Mouse (Mus musculus) bone marrow macrophage, adult 2 months (primary cell): ENCODE measurements around the gene Ighmbp2. TPM values are rescaled to one million over a fixed set of nuclear protein-coding genes. Genes with fewer than 3 reads are reported as not detected.

Experiments used
- H3K27ac ChIP-seq: 2 replicates; pipeline ENCODE4 v1.5.1; 2012; ENCODE audit warnings: low read depth, low read length; ENCODE audit not compliant: insufficient read depth
- H3K4me1 ChIP-seq: 2 replicates; pipeline ENCODE4 v1.6.1; 2012; ENCODE audit warnings: low read length; ENCODE audit not compliant: control insufficient read depth, insufficient read depth
- H3K4me3 ChIP-seq: 2 replicates; pipeline ENCODE4 v1.5.1; 2012; ENCODE audit warnings: mild to moderate bottlenecking, low read length, moderate library complexity; ENCODE audit not compliant: insufficient read depth
- CTCF ChIP-seq: IDR thresholded peaks from 2 replicates; pipeline ENCODE4 v1.5.1; 2012; ENCODE audit warnings: low read depth, mild to moderate bottlenecking, low read length, moderate library complexity
- POLR2A ChIP-seq: IDR thresholded peaks from 2 replicates; pipeline ENCODE4 v1.6.1; 2012; ENCODE audit warnings: mild to moderate bottlenecking, low read depth, low read length, borderline replicate concordance
- polyA plus RNA-seq: library from polyadenylated mRNA; stranded (reverse); fragments of >200 nt; gene quantifications from 2 replicates; pipeline ENCODE4 v1.2.4, GENCODE M21; 2012; ENCODE audit not compliant: missing spikeins, insufficient read depth, insufficient read length

Ighmbp2 gene
- polyA plus RNA-seq, 1 experiment = 5.4 TPM

DNA sequence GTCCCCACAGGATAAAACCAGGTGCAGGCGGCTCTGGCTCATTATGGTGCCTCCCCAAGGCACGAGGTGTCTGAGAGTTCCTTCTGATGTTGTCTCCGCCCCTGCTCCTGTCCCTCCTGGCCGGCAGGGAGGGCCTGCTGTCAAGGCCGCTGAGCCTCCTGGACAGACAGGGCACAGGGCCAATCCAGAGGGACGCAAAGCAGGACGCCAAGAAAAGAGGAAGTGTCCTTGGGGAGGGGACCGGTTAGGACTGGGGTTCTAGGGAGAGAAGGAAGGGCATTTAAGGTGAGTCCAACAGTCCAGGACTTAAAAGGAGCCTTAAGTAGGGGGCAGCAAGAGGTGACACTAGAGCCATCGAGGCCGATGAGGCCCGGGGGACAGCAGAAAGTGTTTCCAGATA is 38.8 kb upstream of the Ighmbp2 start:
- no peak for TF ChIP-seq CTCF
- TF ChIP-seq POLR2A = no peak
- Histone ChIP-seq H3K4me1 (peaks cover 13% of the 10 kb centered on the region), H3K4me3 (peak overlapping the region; percentile 84), H3K27ac (peak overlapping the region; percentile 66)

DNA sequence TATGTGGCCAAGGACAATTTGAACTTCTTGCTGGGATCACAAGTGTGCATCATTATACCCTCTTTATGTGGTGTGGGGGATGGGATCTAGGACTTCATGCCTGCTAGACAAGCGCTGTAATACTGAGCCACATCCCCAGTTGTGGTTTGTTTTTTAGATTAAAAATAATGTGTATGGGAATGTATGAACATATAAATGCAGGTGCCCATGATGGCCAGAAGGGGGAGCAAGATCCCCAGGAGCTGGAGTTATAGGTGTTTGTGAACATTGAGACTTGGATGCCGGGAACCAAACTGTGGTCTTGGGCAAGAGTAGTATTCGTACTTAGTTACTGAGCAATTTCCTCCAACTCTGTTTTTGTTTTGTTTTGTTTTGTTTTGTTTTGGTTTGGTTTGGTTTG is 38.0 kb upstream of the Ighmbp2 start:
- no peak for TF ChIP-seq POLR2A
- TF ChIP-seq CTCF = peak; percentile 52; the same call in 1 of the 2 replicates
- H3K4me3 ChIP-seq = no peak overlapping the region
- H3K27ac ChIP-seq = no peak overlapping the region
- peaks cover 6% of the 10 kb centered on the region for H3K4me1 ChIP-seq

DNA sequence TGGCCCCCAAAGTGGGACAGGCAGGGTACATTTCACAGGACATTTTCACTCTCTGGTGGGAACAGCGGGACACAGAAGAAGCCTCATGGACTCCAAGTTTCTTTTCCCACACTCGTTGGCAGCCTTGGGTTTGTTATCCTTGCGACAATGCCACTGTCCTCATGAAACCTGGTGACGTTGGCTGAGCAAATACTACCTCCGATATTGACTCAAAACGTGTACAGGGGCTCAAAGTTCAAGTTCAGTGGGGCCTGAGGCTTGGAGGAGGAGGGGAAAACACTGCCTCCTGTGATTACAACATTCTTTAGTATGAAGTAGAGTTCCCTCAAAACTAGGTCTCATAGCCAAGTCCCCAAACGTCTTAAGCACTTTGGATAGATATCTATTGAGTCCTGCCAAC is 37.3 kb upstream of the Ighmbp2 start:
- no peak for TF ChIP-seq POLR2A
- TF ChIP-seq CTCF = no peak
- H3K4me3 ChIP-seq = no peak overlapping the region
- H3K4me1 ChIP-seq = peaks cover 6% of the 10 kb centered on the region; the same call in 1 of the 2 replicates
- H3K27ac ChIP-seq = no peak overlapping the region

DNA sequence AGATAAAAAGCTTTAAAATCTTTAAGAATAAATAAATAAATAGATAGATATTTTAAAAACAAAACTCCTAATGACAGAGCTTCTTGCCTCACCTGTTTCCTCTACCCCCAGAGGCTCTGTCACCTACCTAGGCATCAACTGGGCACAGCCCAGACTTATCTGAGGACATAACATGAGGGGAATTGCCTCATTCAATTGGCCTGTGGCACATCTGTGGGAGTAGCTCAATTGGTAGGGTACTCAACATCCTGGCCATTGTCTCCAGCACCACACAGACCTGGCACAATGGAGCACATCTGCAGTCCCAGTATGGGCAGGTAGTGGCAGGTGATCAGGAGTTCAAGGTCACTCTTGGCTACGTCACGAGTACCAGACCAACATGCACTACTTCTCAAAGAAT is 36.5 kb upstream of the Ighmbp2 start:
- no peak overlapping the region for H3K4me3 ChIP-seq
- H3K4me1 ChIP-seq = peaks cover 6% of the 10 kb centered on the region; the same call in 1 of the 2 replicates
- no peak overlapping the region for H3K27ac ChIP-seq
- no peak for TF ChIP-seq CTCF

DNA sequence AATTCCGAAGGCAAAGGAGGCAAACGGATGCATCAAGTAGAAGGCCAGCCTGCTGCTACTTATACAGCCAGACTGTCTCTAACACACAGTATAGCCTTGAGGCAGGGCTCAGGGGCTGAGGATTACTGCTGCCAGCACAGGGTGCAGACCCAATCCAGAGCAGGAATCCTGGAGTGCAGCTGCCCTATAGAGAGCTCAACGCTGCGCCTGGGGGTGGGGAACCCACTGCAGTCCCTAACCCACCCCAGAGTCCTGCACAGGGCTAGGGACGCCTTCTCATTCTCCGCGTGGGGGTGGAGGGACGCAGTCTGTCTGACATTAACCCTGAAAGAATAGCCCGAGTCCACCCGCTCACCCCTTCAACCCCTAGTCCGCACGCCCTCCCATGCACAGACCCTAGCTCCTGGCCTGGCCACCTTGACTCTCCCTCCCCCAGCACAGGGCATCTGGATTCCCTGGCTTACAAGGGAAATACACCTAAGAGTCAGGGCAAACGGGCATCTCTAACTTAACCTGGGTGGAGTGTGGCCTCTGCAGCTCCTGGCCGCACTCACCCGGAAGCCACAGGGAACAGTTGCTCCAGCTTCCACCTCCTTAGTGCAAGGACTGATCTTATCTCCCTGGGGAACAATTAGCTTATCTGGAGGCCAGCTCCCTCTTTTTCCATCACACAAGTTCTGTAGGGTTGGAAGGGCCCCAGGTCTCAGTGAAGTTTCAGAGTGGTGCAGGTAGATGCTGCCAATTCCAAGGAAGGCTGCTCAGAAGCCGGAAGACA is 24.5 kb upstream of the Ighmbp2 start:
- no peak overlapping the region for H3K27ac ChIP-seq
- peaks cover 6% of the 10 kb centered on the region for H3K4me1 ChIP-seq
- no peak overlapping the region for H3K4me3 ChIP-seq
- TF ChIP-seq CTCF (no peak), POLR2A (no peak)

DNA sequence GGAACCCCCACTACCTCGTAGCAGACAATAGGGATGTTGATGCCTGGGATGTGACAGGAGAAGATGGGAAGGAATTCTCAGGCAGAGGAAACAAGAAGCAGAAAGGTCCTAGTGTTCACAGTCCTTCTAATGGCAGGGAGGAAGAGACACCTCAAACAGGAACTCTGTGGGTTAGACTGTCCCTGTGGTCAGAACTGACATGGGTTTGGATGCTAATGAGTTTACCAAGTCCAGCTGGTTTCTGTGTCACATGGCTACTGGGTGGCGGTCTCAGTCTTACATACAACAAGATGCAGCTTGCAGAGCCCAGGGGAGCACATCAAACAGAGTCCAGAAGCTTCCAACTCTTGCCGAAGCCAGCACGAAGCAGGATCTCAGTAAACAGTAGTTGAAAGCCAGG is 21.2 kb upstream of the Ighmbp2 start:
- no peak overlapping the region for H3K4me3 ChIP-seq
- peaks cover 6% of the 10 kb centered on the region for H3K4me1 ChIP-seq
- H3K27ac ChIP-seq = no peak overlapping the region
- no peak for TF ChIP-seq POLR2A
- TF ChIP-seq CTCF = no peak

DNA sequence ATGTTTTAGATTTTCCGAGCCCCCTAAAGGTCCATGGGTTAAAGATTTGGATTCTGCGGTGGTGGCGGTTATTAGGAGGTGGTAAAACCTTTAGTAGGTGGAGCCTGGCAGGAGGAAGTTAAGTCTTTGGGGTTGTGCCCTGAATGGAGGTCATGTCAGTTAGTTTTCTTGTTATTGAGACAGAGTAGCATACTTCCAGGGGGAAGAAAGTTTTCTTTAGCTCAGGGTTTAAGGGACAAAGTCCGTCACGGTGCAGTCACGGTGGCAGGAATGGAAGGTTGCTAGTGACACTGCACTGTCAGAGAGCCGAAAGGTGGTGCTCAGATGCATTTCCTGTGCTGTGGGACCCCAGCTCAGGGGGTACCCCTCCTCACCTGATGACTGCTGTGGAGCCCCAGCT is 15.0 kb upstream of the Ighmbp2 start:
- H3K27ac ChIP-seq = no peak overlapping the region
- TF ChIP-seq POLR2A (no peak), CTCF (no peak)
- no peaks in the 10 kb centered on the region for H3K4me1 ChIP-seq
- H3K4me3 ChIP-seq = no peak overlapping the region

DNA sequence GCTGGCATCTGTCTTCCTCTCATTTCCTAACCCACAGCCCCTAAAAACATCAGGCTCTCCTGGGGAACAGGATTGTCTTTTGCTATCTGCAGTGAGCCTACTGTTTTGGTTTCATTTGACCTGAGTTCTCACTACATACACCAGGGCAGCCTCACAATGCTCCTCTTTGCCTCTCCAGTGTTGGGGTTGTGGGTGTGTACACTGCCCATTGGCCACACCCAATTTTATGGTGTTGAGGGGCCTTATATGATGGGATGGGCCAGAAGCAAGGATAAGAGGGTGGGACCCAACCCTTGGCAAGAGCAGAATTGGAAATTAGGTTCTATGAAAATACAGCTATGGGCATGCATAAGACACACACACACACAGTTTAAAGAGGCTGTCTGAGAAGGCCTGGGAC is 14.2 kb upstream of the Ighmbp2 start:
- Histone ChIP-seq H3K4me3 (no peak overlapping the region), H3K4me1 (no peaks in the 10 kb centered on the region), H3K27ac (no peak overlapping the region)
- TF ChIP-seq POLR2A = no peak
- no peak for TF ChIP-seq CTCF

DNA sequence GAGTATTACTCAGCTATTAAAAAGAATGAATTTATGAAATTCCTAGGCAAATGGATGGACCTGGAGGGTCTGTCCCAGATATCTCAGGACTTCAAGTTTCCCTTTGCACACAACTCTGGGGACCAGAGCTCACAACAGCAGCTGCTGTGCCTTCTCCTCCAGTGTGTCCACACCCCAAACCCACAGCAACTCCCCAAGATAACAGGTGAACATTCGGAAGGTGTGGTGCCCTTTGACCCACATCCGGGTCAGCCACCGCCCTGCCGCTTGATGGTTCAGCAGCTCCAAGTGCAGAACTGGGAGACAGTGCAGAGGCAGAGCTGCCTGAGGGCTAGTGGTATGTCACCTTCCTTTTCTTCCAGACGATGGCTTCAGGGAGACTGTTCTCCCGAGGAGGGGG is 12.4 kb upstream of the Ighmbp2 start:
- H3K4me1 ChIP-seq = no peaks in the 10 kb centered on the region
- H3K4me3 ChIP-seq = no peak overlapping the region
- no peak overlapping the region for H3K27ac ChIP-seq
- no peak for TF ChIP-seq CTCF

DNA sequence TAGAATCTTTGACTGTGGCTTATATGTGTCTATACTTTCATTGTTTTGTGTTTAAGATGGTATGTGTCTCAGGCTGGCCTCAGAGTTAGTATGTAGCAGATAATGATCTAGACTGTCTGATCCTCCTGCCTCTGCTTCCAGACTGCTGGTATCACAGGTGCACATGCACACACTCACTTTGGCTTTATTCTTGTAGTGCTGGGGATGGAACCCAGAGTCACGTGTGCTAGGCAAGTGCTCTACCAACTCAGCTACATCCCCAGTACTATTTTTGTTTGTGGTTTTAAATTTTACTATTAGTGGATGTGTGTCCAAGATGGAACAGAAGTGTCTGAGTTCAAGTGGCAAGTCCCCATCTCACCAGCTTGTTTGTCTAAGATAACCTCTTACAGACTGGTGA is 10.2 kb upstream of the Ighmbp2 start:
- H3K4me3 ChIP-seq = no peak overlapping the region
- H3K4me1 ChIP-seq = no peaks in the 10 kb centered on the region
- no peak overlapping the region for H3K27ac ChIP-seq
- TF ChIP-seq POLR2A = no peak
- no peak for TF ChIP-seq CTCF
